Mouse (Mus musculus) layer of hippocampus, adult 2 months (tissue): ENCODE results near the gene Tesc. TPM values are rescaled to one million over a fixed set of nuclear protein-coding genes. Genes with fewer than 3 reads are reported as not detected.

Experiments
- DNase-seq, 2 experiments: peaks; one replicate each; pipeline ENCODE4 v3.0.0; 2022; ENCODE audit warnings: low spot score in 2 of 2
- H3K27ac ChIP-seq: fragments of 200-600 bp; 2 replicates; pipeline ENCODE4 v1.8.1; 2022
- H3K4me3 ChIP-seq: fragments of 200-600 bp; 2 replicates; pipeline ENCODE4 v1.8.1; 2022; ENCODE audit warnings: mild to moderate bottlenecking
- CTCF ChIP-seq: fragments of 200-600 bp; conservative IDR thresholded peaks from 2 replicates; pipeline ENCODE4 v1.8.1; 2022; ENCODE audit warnings: antibody characterized with exemption, mild to moderate bottlenecking, moderate library complexity
- total RNA-seq, 2 experiments: library from RNA; stranded (reverse); gene quantifications; 2 replicates each; pipeline ENCODE4 v1.2.3; 2021

Gene Tesc
- total RNA-seq, 2 experiments from 2014 or later, result 88.0 to 91.2 TPM

DNA sequence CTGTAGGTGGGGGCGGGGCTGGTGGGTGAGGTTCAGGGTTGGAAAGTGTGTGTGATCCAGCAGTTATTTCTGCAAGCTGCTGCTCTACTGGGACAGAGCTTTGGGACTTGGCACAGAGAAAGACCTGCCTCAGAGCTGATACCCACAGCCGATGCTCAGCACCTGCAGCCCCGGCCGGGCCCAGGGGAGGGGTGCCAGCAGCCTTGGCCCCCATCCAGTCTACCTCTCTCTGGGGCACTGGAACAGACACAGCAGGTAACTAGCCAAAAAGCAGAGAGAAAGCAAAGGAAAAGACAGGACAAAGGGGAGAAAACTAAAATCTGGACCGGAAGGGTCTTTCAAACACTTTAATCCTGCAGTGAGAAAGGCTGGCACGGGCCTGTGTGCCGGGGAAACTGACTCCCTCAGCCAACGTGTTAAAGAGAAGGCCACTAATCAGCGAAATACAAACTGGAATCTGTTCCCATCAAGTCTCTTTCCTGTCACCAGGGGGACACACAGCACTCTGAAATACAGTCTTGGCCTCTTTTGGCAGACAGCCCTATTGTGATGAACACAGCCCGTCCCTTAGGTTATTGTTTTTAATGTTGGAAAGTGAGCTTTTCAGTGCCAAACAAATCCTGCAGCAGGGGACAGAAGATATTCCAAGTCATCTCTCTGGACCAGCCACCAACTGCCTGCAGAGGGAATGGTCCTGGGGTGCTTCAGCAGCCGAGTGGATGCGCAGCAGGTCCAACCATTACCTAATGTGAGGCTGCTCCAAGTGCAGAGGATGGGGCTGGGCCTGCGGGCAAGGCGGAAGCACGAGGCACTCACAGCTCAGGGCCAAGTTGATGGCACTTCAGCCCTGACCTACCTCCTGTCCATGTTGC, 49.4 kb downstream of the Tesc start:
- peak; percentile 73 for TF ChIP-seq CTCF
- no peak for DNase-seq
- Histone ChIP-seq H3K4me3 (no peak overlapping the region), H3K27ac (peak overlapping the region; percentile 62; the same call in 1 of the 2 replicates)

DNA sequence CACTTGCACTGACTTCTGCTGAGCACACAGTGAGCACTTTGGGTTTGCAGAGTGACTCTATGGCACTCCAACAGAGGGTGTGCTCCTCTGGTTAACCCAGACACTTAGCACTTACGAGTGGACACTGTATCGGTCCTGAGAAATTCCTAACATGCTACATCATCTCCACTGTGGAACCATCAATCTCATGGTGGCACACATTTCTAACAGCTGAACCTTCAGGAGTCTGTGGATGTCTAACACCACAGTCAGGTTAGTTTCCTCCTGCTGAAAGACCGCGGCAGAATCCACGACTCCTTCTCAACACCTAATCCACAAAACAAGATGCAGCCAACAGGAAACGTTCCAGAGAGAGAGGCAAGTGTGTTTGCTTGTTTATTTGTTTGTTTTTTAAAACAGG, 51.0 kb downstream of the Tesc start:
- TF ChIP-seq CTCF, result no peak
- no peak overlapping the region for H3K27ac ChIP-seq
- no peak overlapping the region for H3K4me3 ChIP-seq
- no peak for DNase-seq

DNA sequence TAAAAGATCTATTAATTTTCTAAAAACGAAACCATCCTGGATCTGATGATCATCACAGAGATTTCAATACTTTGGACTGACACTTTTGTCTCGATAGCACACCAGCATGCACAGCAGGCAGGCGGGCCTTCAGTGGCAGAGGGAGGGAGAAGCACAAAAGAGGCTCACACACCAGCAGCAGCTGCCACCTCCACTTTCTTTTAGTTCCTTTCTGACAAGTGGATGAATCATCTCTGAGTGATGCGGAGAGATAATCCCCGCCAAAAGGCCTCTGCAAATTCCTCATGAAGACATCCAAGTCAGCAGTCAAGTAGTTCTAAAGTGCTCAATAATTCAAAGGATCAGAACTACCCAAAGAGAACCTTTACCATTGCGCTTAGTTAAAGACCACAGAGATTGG, 51.8 kb downstream of the Tesc start:
- H3K27ac ChIP-seq, result no peak overlapping the region
- no peak for TF ChIP-seq CTCF
- no peak overlapping the region for H3K4me3 ChIP-seq
- DNase-seq, result peak in 1 of 2 experiments; percentile 56

DNA sequence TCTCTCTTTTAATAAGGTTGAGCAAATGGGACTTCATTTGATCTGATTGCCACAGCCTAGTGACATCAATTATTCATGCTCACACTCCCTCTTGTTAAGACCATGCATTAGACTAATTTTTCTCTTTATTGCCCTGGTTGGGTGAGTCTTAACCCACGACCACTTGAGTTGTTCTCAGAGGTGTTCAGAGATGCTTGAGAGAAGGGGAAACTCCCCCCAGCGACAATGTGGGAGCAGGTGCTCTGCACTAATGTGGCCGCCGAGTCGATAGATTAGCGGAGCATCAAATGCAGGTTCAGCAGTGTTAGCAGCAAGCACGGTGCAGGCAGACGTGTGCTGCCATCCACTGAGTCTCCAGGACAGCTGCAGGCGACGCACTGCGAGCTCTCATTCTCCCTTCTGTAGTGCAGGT, 52.3 kb downstream of the Tesc start:
- no peak for TF ChIP-seq CTCF
- Histone ChIP-seq H3K27ac (no peak overlapping the region), H3K4me3 (no peak overlapping the region)
- no peak for DNase-seq

DNA sequence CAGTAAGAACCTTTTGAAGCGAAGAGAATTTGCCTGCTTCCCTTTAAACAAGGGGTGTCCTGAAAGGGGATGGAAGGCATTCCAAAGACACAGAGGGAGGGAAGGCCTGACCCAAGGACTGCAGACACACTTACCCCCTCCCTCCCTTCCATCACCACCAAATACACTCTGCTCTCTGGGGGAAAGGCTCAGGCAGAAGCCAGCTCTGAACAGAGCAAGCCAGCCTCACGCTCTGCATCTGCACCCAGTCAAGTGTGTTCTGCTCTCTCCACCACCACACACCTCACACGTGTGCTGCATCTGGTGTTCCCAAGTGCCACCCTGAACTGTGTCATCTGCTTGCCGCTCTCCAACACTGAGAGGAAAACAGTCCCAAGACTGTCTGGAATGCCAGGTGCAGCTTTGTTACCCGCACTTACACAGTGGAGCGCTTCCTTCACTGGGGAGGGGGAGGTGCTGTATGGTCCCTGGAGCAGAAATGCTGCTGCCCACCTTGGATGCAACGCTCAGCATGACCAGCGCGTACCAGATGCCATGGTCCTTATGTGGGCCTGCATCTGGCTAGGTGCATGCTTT, 53.9 kb downstream of the Tesc start:
- H3K27ac ChIP-seq, result no peak overlapping the region
- H3K4me3 ChIP-seq, result no peak overlapping the region
- no peak for DNase-seq
- TF ChIP-seq CTCF, result no peak

DNA sequence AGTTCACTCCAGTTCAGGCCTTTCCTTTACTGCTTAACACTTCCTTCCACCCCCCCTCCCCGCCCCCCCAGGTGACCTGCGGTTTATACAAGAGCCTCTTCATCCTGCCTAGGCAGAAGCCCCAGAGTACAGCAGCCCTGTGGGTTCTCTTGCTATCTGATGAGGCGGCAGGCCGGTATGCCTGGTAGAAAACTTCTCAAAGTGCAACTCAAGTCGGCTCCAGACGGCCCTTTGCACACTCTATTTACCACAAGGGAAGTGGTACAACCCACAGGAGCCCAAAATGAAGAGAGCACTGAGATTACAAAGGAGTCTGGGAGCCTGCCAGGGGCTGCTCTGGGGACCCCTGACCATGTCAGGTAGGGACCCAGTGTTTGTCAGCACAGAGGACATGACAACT, 54.5 kb downstream of the Tesc start:
- DNase-seq, result no peak
- Histone ChIP-seq H3K27ac (no peak overlapping the region), H3K4me3 (no peak overlapping the region)
- TF ChIP-seq CTCF, result no peak

DNA sequence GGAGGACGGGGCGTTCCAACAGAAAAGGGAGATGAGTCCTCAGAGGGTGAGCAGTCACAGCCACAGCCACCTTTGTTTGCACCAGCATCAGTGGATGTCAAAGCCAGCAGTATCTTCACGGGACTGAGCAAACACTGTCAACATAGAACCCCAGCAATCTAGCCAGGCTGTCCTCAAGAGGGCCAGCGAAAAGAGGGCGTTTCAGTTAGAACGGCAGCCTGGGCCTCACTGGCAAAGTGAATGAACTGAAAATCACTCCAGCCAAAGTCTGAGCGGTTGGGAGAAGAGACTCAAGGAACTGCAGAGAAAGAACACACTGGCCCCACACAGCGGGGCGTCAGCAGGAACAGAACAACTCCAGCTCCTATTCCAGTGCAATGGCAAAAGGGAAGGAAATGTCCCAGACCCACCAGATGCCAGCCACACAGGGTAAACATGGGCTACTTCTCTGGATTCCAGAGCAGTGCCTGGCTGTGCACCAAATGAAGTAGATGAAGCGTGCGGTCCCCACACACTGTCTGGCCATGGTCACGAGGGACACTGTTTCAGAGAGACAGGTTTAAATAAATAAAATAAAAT, 55.6 kb downstream of the Tesc start:
- no peak overlapping the region for H3K4me3 ChIP-seq
- no peak for TF ChIP-seq CTCF
- H3K27ac ChIP-seq, result peak overlapping the region; percentile 68
- no peak for DNase-seq

DNA sequence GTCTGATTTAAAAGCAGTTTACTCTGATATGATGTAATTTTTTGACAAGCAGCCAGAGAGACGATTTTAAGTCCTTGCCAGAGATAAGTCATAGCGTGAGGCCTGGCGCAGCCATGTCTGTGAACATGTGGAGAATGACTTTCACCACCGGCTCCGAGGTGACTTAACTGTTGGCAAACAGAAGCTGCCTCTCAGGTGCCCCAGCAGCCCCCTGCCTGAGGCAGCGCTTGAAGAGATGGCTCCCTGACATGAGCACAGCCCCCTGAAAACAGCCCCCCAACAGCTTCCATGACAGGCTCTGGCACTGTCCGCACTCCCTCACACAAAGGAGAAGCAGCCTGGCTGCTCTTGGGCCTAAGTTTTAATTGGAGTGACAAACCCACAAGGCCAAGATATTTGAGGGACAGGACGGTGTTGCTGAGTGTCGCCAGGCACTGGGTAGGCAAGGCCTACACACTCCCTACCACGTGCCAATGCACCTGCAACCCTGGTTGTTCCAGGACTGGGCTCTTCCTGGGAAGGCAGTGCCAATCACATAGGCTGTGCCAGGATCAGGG, 56.7 kb downstream of the Tesc start:
- Histone ChIP-seq H3K27ac (peak overlapping the region; percentile 64; the same call in 1 of the 2 replicates), H3K4me3 (no peak overlapping the region)
- no peak for TF ChIP-seq CTCF
- no peak for DNase-seq

DNA sequence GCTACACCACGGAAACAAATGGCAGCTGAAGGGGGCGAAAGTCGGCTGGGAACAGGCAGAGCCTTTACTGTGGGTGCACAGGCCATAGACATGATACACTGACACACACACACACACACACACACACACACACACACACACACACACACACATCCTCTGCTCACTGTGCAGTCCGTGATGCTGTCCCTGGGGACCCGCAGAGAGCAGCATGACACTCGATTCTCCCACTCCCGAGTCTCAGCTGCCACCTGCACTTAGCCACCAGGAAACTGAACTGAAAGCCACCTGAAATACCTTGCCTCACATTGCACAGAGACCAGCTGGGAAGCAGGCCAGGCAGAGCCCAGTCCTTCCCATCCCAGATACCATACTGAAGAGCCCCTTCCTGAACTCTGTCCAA, 57.8 kb downstream of the Tesc start:
- Histone ChIP-seq H3K4me3 (no peak overlapping the region), H3K27ac (no peak overlapping the region)
- DNase-seq, result no peak
- TF ChIP-seq CTCF, result no peak

DNA sequence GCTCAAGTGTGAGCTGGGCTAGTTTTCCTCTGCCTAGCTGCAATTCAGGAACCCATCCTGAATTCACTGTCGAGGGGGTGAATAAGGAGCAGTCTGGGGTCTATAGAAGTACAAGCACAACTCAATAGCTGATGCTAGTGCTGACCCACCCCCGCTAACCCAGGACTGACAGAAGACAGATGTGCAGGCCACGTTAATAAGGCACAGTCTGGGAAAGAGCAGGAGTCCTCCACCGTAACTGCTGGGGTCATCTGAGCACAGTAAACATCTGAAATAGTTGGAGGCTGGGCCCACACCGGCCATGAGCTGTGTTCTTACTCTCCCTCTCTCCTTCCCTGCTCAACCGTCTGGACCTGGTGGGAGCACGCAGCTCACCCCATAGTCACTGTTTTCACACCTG, 59.4 kb downstream of the Tesc start:
- TF ChIP-seq CTCF, result no peak
- H3K4me3 ChIP-seq, result no peak overlapping the region
- no peak overlapping the region; the same call in 1 of the 2 replicates for H3K27ac ChIP-seq
- no peak for DNase-seq

DNA sequence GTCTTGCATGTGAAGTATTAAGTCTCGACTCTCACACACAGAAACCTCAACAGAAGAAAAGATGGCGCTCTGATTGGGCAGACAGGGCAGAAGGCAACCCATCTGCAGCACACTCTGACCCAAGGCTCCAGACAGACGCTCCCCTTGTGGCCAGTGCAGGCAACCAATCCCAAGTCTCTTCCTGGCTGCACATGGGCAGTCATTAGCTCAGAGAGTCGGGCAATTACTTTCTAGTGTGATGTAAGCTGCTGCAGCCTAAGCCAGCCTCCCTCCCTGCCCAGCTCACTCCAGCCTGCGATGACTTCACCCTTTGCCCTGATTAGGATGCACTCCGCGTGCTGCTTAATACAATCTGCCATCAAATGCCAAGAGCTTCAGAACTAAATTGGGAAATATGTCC, 61.6 kb downstream of the Tesc start:
- H3K4me3 ChIP-seq, result no peak overlapping the region
- TF ChIP-seq CTCF, result peak; percentile 66
- peak overlapping the region; percentile 64 for H3K27ac ChIP-seq
- DNase-seq, result peak in 1 of 2 experiments; percentile 60

DNA sequence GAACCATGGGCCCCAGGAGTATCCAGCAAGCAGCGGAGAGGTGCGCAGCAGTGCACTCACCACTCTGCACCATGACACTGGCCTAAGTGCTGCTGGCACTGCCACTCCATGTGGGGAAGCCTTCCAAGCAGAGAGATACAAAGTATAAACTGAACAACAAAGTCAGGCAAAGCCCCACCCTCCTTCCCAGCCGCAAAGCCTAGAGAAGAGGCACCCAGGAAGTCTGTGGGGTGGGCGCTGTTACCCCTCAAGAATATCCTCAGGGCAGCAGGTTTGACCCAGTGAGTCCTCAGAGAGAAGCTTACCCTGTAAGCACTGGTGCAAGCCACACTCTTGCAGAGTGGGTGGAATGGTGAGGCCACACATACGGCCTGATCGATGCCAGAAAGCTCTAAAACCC, 62.6 kb downstream of the Tesc start:
- peak overlapping the region; percentile 64; the same call in 1 of the 2 replicates for H3K27ac ChIP-seq
- no peak overlapping the region for H3K4me3 ChIP-seq
- TF ChIP-seq CTCF, result no peak
- DNase-seq, result no peak

DNA sequence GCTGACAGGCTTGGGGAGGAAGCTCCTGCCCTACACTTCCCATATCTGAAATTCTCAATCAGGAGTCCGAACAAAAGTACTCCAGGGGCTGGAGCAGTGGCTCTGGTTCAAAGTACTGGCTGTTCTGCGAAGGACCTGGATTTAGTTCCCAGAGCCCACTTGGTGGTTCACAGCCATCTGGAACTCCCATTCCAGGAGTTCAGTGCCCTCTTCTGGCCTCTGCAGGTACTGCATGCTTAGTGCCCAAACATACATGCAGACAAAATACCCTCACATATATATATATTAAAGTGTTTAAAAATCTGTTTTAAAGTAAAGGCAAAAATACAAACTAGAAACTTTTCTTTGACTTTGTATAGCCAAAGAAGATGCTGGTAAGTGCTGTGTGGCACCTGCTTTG, 63.3 kb downstream of the Tesc start:
- Histone ChIP-seq H3K27ac (no peak overlapping the region), H3K4me3 (no peak overlapping the region)
- no peak for DNase-seq
- TF ChIP-seq CTCF, result peak; percentile 73
